Mouse (Mus musculus) cortical plate, adult 2 months (tissue): ENCODE data around the gene Disc1.

Experiments
- CTCF ChIP-seq: fragments of 200-500 bp; IDR thresholded peaks from 2 replicates; pipeline ENCODE4 v1.5.1; 2011; ENCODE audit warnings: mild to moderate bottlenecking, control low read depth, low read length; ENCODE audit not compliant: insufficient read depth; ENCODE audit errors: extremely low read depth
- POLR2A ChIP-seq: fragments of 200-500 bp; IDR thresholded peaks from 2 replicates; pipeline ENCODE4 v1.6.1; 2011; ENCODE audit warnings: mild to moderate bottlenecking, low read length, control low read depth; ENCODE audit not compliant: insufficient read depth; ENCODE audit errors: extremely low read depth

- TF ChIP-seq CTCF (no peak), POLR2A (no peak)
Measured at GRCm38 (mm10) chr8:125285966-125286681, 232.1 kb downstream of the Disc1 start.
